Mouse (Mus musculus): ENCODE results near the gene Sh3bgrl2.
A peak's percentile ranks its signal among the peaks of the same experiment; 100 is the strongest.

The Sh3bgrl2 gene

GRCm38 (mm10) chr9:83549866-83550265 is 1.7 kb downstream of the Sh3bgrl2 start:
- Histone ChIP-seq H3K27me3 (ENCODE audit: control insufficient read depth, insufficient read depth, low read length, poor library complexity, severe bottlenecking) (no peaks in the 10 kb centered on the region), H3K36me3 (ENCODE audit: control insufficient read depth, insufficient read depth, low read length, poor library complexity, severe bottlenecking) (no peaks in the 10 kb centered on the region)
- no peak for DNase-seq (ENCODE audit: low read depth, low spot score)

- Histone ChIP-seq H3K27me3 (ENCODE audit: control insufficient read depth, insufficient read depth, low read length, poor library complexity, severe bottlenecking) (no peaks in the 10 kb centered on the region), H3K36me3 (ENCODE audit: control insufficient read depth, insufficient read depth, low read length, poor library complexity, severe bottlenecking) (no peaks in the 10 kb centered on the region)
- DNase-seq (ENCODE audit: low read depth, low spot score), result no peak
Observed at GRCm38 (mm10) chr9:83551116-83551515, 3.0 kb downstream of the Sh3bgrl2 start.

- Histone ChIP-seq H3K27me3 (ENCODE audit: control insufficient read depth, insufficient read depth, low read length, poor library complexity, severe bottlenecking) (no peaks in the 10 kb centered on the region), H3K36me3 (ENCODE audit: control insufficient read depth, insufficient read depth, low read length, poor library complexity, severe bottlenecking) (no peaks in the 10 kb centered on the region)
- no peak for DNase-seq (ENCODE audit: low read depth, low spot score)
Observed at GRCm38 (mm10) chr9:83551632-83552031, 3.5 kb downstream of the Sh3bgrl2 start.

- DNase-seq (ENCODE audit: low read depth, low spot score), result no peak
- Histone ChIP-seq H3K36me3 (ENCODE audit: control insufficient read depth, insufficient read depth, low read length, poor library complexity, severe bottlenecking) (no peaks in the 10 kb centered on the region), H3K27me3 (ENCODE audit: control insufficient read depth, insufficient read depth, low read length, poor library complexity, severe bottlenecking) (no peaks in the 10 kb centered on the region)
Observed at GRCm38 (mm10) chr9:83555580-83555979, 7.5 kb downstream of the Sh3bgrl2 start.

- DNase-seq (ENCODE audit: low read depth, low spot score), result no peak
- H3K27me3 ChIP-seq (ENCODE audit: control insufficient read depth, insufficient read depth, low read length, poor library complexity, severe bottlenecking), result no peaks in the 10 kb centered on the region
- no peaks in the 10 kb centered on the region for H3K36me3 ChIP-seq (ENCODE audit: control insufficient read depth, insufficient read depth, low read length, poor library complexity, severe bottlenecking)
Observed at GRCm38 (mm10) chr9:83556236-83556635, 8.1 kb downstream of the Sh3bgrl2 start.

- no peak for DNase-seq (ENCODE audit: low read depth, low spot score)
- no peaks in the 10 kb centered on the region for H3K27me3 ChIP-seq (ENCODE audit: control insufficient read depth, insufficient read depth, low read length, poor library complexity, severe bottlenecking)
- H3K36me3 ChIP-seq (ENCODE audit: control insufficient read depth, insufficient read depth, low read length, poor library complexity, severe bottlenecking), result no peaks in the 10 kb centered on the region
Observed at GRCm38 (mm10) chr9:83556780-83557771, 8.9 kb downstream of the Sh3bgrl2 start.

- Histone ChIP-seq H3K36me3 (ENCODE audit: control insufficient read depth, insufficient read depth, low read length, poor library complexity, severe bottlenecking) (no peaks in the 10 kb centered on the region), H3K27me3 (ENCODE audit: control insufficient read depth, insufficient read depth, low read length, poor library complexity, severe bottlenecking) (no peaks in the 10 kb centered on the region)
- DNase-seq (ENCODE audit: low read depth, low spot score), result no peak
Observed at GRCm38 (mm10) chr9:83560670-83561069, 12.5 kb downstream of the Sh3bgrl2 start.

- Histone ChIP-seq H3K36me3 (ENCODE audit: control insufficient read depth, insufficient read depth, low read length, poor library complexity, severe bottlenecking) (no peaks in the 10 kb centered on the region), H3K27me3 (ENCODE audit: control insufficient read depth, insufficient read depth, low read length, poor library complexity, severe bottlenecking) (no peaks in the 10 kb centered on the region)
- no peak for DNase-seq (ENCODE audit: low read depth, low spot score)
Observed at GRCm38 (mm10) chr9:83562889-83563288, 14.8 kb downstream of the Sh3bgrl2 start.

GRCm38 (mm10) chr9:83563808-83564549 is 15.9 kb downstream of the Sh3bgrl2 start:
- Histone ChIP-seq H3K27me3 (ENCODE audit: control insufficient read depth, insufficient read depth, low read length, poor library complexity, severe bottlenecking) (no peaks in the 10 kb centered on the region), H3K36me3 (ENCODE audit: control insufficient read depth, insufficient read depth, low read length, poor library complexity, severe bottlenecking) (no peaks in the 10 kb centered on the region)
- DNase-seq (ENCODE audit: low read depth, low spot score), result peak; percentile 15

- DNase-seq (ENCODE audit: low read depth, low spot score), result no peak
- H3K27me3 ChIP-seq (ENCODE audit: control insufficient read depth, insufficient read depth, low read length, poor library complexity, severe bottlenecking), result no peaks in the 10 kb centered on the region
- no peaks in the 10 kb centered on the region for H3K36me3 ChIP-seq (ENCODE audit: control insufficient read depth, insufficient read depth, low read length, poor library complexity, severe bottlenecking)
Observed at GRCm38 (mm10) chr9:83564934-83565652, 17.0 kb downstream of the Sh3bgrl2 start.

- H3K36me3 ChIP-seq (ENCODE audit: control insufficient read depth, insufficient read depth, low read length, poor library complexity, severe bottlenecking), result no peaks in the 10 kb centered on the region
- no peak for DNase-seq (ENCODE audit: low read depth, low spot score)
- H3K27me3 ChIP-seq (ENCODE audit: control insufficient read depth, insufficient read depth, low read length, poor library complexity, severe bottlenecking), result no peaks in the 10 kb centered on the region
Observed at GRCm38 (mm10) chr9:83566141-83566540, 18.0 kb downstream of the Sh3bgrl2 start.

GRCm38 (mm10) chr9:83568125-83568524 is 20.0 kb downstream of the Sh3bgrl2 start:
- Histone ChIP-seq H3K27me3 (ENCODE audit: control insufficient read depth, insufficient read depth, low read length, poor library complexity, severe bottlenecking) (no peaks in the 10 kb centered on the region), H3K36me3 (ENCODE audit: control insufficient read depth, insufficient read depth, low read length, poor library complexity, severe bottlenecking) (no peaks in the 10 kb centered on the region)
- no peak for DNase-seq (ENCODE audit: low read depth, low spot score)

GRCm38 (mm10) chr9:83568937-83569336 is 20.8 kb downstream of the Sh3bgrl2 start:
- Histone ChIP-seq H3K36me3 (ENCODE audit: control insufficient read depth, insufficient read depth, low read length, poor library complexity, severe bottlenecking) (no peaks in the 10 kb centered on the region), H3K27me3 (ENCODE audit: control insufficient read depth, insufficient read depth, low read length, poor library complexity, severe bottlenecking) (no peaks in the 10 kb centered on the region)
- DNase-seq (ENCODE audit: low read depth, low spot score), result no peak

GRCm38 (mm10) chr9:83569898-83570297 is 21.8 kb downstream of the Sh3bgrl2 start:
- DNase-seq (ENCODE audit: low read depth, low spot score), result peak; percentile 65
- Histone ChIP-seq H3K36me3 (ENCODE audit: control insufficient read depth, insufficient read depth, low read length, poor library complexity, severe bottlenecking) (no peaks in the 10 kb centered on the region), H3K27me3 (ENCODE audit: control insufficient read depth, insufficient read depth, low read length, poor library complexity, severe bottlenecking) (no peaks in the 10 kb centered on the region)
